Mouse (Mus musculus): Measurements from ENCODE around the gene Ppat. TPM values are rescaled to one million over a fixed set of nuclear protein-coding genes. Genes with fewer than 3 reads are reported as not detected.

The Ppat gene
- polyA plus RNA-seq, 1 experiment from 2014 or later, result 12.8 TPM

DNA sequence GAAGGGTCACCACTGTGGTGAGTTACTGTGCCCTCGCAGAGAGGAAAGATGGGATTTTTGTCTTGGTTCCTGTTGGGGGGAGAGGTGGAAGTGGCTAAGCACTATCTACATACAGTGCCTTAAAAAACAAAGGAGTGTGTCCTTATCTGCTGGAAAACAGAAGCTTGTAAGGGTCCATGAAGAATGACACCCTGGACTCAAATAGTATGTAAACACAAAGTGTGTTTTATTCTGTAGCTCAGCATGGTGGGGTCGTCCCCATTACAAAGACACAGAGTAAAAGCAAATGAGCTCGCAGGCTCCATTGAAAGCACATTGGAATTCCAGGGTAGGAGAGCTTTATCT is 45.3 kb downstream of the Ppat start:
- peak overlapping the region; percentile 70 for H3K4me3 ChIP-seq (ENCODE audit: low read depth, low read length)

DNA sequence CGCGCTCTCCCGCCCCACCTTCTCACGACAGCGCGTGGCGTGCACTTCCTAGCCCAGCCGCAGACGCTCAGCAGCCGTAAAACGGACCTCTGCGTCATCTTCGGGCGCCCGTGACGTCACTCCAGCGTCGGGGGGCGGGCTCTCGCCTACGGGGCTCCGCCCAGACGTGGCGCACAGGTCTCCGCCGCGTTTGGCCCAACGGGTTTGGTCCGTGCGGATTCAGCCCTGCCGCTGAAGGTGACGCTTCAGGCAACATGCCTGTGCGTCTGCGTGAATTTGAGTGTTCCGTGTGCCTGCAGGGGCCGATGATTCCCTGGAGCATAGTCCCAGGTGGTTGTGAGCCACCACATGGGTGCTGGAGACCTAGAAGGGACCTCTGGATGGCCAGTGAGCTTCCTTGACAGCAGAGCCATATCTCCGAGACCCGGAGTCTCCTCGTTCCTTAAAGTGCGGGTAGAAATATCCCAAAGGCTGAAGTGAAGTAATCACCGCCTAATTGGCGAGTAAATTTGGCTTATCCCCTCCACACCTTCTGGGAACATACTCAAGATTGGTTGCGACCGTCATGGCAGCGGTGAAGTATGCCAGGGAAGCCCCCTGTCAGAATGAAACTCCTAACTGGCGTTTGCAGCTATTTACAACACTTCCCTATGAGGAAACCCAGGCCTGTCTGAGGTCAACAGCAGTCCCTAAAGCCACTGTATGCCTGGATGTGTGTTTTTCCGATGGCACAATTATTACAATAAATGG is 45.8 kb downstream of the Ppat start, which contains the start of gene Aasdh:
TSS of gene Aasdh (minus strand) at position 110 of the 750 bp plus-strand sequence.
- H3K27me3 ChIP-seq (ENCODE audit: control insufficient read depth, insufficient read depth, low read length), result no peaks in the 10 kb centered on the region
- under 1% methylated on average over 47 of the region's 47 CpGs for WGBS
- peaks cover 4% of the 10 kb centered on the region; the same call in 1 of the 2 replicates for H3K4me1 ChIP-seq (ENCODE audit: control insufficient read depth, insufficient read depth, low read length)
- H3K36me3 ChIP-seq (ENCODE audit: control insufficient read depth, insufficient read depth, low read length), result no peaks in the 10 kb centered on the region
- peak within 1 kb of the TSS; percentile 85 for H3K4me2 ChIP-seq (ENCODE audit: low read depth, low read length)
- H3K9ac ChIP-seq (replicated peaks; ENCODE audit: low read depth, low read length), result peak within 1 kb of the TSS; percentile 80
- ATAC-seq (ENCODE audit: low read depth), result peak; percentile 98
- H3K4me3 ChIP-seq (ENCODE audit: low read depth, low read length), result peak within 1 kb of the TSS; percentile 70
- H3K27ac ChIP-seq (ENCODE audit: low read depth, low read length), result peak within 1 kb of the TSS; percentile 91
- H3K9me3 ChIP-seq (ENCODE audit: control insufficient read depth, low read length), result no peaks in the 10 kb centered on the region

More for the DNA sequence above, 45.3 kb downstream of the Ppat start:
- WGBS, result 37% methylated on average over 3 of the region's 3 CpGs
- Histone ChIP-seq H3K27ac (ENCODE audit: low read depth, low read length) (peak overlapping the region; percentile 91), H3K27me3 (ENCODE audit: control insufficient read depth, insufficient read depth, low read length) (no peaks in the 10 kb centered on the region), H3K9me3 (ENCODE audit: control insufficient read depth, low read length) (no peaks in the 10 kb centered on the region), H3K4me2 (ENCODE audit: low read depth, low read length) (peak overlapping the region; percentile 85), H3K36me3 (ENCODE audit: control insufficient read depth, insufficient read depth, low read length) (no peaks in the 10 kb centered on the region), H3K9ac (replicated peaks; ENCODE audit: low read depth, low read length) (peak overlapping the region; percentile 80), H3K4me1 (ENCODE audit: control insufficient read depth, insufficient read depth, low read length) (peaks cover 4% of the 10 kb centered on the region; the same call in 1 of the 2 replicates)
- no peak for ATAC-seq (ENCODE audit: low read depth)

DNA sequence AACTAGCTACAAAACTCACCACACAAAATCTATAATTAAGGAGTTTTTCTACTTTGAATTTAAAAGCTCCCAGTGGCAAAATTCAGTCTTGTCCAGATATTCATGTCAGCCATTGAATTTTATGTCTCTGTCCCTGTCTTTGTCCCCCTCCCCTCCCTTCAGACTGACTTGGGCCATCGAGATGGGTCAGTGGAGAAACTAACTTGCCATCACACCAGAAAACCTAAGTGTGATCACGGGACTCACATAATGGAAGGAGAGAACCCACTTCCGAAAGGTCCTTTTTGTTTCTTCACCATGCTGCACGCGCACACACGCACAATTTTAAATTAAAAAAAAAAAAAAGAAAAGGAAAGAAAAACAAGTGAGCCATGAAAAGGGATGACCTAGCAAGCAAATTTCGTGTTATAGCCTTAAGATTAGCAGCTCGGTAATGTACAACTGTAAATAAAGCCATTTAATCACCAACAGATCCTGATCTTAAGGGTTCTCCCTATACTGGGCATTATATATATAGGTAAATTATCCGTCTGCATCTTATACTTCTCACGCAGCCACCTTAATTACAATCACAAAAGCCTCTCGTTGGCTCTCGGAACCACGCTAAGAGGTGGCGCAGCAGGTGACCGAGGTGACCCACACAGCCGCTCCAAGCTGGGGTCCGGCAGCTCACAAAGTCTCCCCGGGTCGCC is 46.5 kb downstream of the Ppat start:
- Histone ChIP-seq H3K36me3 (ENCODE audit: control insufficient read depth, insufficient read depth, low read length) (no peaks in the 10 kb centered on the region), H3K9ac (replicated peaks; ENCODE audit: low read depth, low read length) (peak overlapping the region; percentile 80)
- ATAC-seq (ENCODE audit: low read depth), result peak; percentile 57

DNA sequence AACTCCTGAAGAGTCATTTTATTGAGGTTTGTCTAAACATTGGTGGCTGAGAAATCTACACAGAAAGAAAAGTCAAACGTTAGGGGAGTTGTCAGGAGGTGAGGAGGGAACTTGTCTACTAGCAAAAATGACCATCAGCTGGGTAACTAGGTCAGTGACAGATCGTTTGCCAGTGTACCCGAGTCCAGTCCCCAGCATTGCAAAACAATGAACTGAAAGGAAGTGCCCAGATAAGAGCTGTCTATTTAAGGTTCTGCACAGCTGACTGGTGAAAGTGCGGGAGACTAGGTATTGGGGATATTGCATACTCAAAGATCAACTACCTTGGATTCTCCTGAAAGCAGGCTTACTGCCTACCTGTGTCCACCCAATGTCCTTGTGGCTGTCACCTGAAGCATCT is 49.2 kb downstream of the Ppat start:
- 85% methylated on average over 4 of the region's 4 CpGs for WGBS
- Histone ChIP-seq H3K27me3 (ENCODE audit: control insufficient read depth, insufficient read depth, low read length) (no peaks in the 10 kb centered on the region), H3K4me2 (ENCODE audit: low read depth, low read length) (no peak overlapping the region), H3K9ac (replicated peaks; ENCODE audit: low read depth, low read length) (no peak overlapping the region), H3K27ac (ENCODE audit: low read depth, low read length) (no peak overlapping the region), H3K4me1 (ENCODE audit: control insufficient read depth, insufficient read depth, low read length) (peaks cover 4% of the 10 kb centered on the region; the same call in 1 of the 2 replicates), H3K36me3 (ENCODE audit: control insufficient read depth, insufficient read depth, low read length) (no peaks in the 10 kb centered on the region), H3K9me3 (ENCODE audit: control insufficient read depth, low read length) (no peaks in the 10 kb centered on the region), H3K4me3 (ENCODE audit: low read depth, low read length) (no peak overlapping the region)
- no peak for ATAC-seq (ENCODE audit: low read depth)

More for the DNA sequence above, 46.5 kb downstream of the Ppat start:
- 1% methylated on average over 19 of the region's 19 CpGs for WGBS
- peak overlapping the region; percentile 50 for H3K4me2 ChIP-seq (ENCODE audit: low read depth, low read length)
- H3K9me3 ChIP-seq (ENCODE audit: control insufficient read depth, low read length), result no peaks in the 10 kb centered on the region
- peaks cover 4% of the 10 kb centered on the region; the same call in 1 of the 2 replicates for H3K4me1 ChIP-seq (ENCODE audit: control insufficient read depth, insufficient read depth, low read length)
- H3K4me3 ChIP-seq (ENCODE audit: low read depth, low read length), result peak overlapping the region; percentile 70
- no peaks in the 10 kb centered on the region for H3K27me3 ChIP-seq (ENCODE audit: control insufficient read depth, insufficient read depth, low read length)
- H3K27ac ChIP-seq (ENCODE audit: low read depth, low read length), result peak overlapping the region; percentile 91

DNA sequence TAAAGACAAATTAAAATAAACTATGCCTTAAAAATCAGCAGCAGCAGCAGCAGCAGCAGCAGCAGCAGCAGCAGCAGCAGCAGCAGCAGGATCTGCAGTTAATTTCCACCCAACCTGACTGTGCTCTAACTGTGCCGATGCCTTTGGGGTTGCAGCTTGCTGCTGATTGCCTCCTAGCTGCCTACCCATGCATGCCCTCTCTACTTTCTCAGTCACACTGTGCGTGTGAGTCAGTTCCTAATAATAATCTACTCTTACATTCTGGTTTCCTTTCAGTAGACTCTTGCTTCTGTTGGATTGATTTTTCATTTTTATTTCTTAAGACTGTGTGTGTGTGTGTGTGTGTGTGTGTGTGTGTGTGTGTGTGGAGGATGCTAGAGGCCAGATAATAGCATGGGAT is 58.3 kb downstream of the Ppat start:
- H3K4me1 ChIP-seq (ENCODE audit: control insufficient read depth, insufficient read depth, low read length), result no peaks in the 10 kb centered on the region
- H3K27me3 ChIP-seq (ENCODE audit: control insufficient read depth, insufficient read depth, low read length), result no peaks in the 10 kb centered on the region
- H3K4me3 ChIP-seq (ENCODE audit: low read depth, low read length), result no peak overlapping the region
- ATAC-seq (ENCODE audit: low read depth), result no peak
- H3K4me2 ChIP-seq (ENCODE audit: low read depth, low read length), result no peak overlapping the region
- no peak overlapping the region for H3K27ac ChIP-seq (ENCODE audit: low read depth, low read length)
- peaks cover 27% of the 10 kb centered on the region for H3K36me3 ChIP-seq (ENCODE audit: control insufficient read depth, insufficient read depth, low read length)
- H3K9me3 ChIP-seq (ENCODE audit: control insufficient read depth, low read length), result no peaks in the 10 kb centered on the region
- WGBS, result 83% methylated on average over 2 of the region's 2 CpGs
- H3K9ac ChIP-seq (replicated peaks; ENCODE audit: low read depth, low read length), result no peak overlapping the region

DNA sequence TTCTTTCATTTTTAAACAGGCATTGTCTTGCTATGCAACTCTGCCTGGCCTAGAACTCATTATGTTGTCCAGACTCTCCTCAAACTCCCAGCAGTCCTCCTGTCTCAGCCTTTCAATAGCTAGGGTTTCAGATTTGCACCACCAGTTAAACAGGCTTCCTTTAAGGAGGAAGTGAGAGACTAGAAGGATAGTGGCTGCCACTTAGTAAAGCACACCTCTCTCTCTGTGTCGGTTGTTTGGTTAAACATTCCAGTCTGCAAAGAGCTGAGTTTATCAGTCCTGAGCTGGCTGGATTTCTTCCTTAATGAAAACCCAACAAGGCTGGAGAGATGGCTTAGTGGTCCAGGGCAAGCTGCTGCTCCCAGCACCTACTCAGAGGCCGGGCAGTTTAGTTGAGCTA is 58.8 kb downstream of the Ppat start:
- no peak for ATAC-seq (ENCODE audit: low read depth)
- Histone ChIP-seq H3K36me3 (ENCODE audit: control insufficient read depth, insufficient read depth, low read length) (peaks cover 27% of the 10 kb centered on the region), H3K27me3 (ENCODE audit: control insufficient read depth, insufficient read depth, low read length) (no peaks in the 10 kb centered on the region), H3K9me3 (ENCODE audit: control insufficient read depth, low read length) (no peaks in the 10 kb centered on the region), H3K4me2 (ENCODE audit: low read depth, low read length) (no peak overlapping the region), H3K9ac (replicated peaks; ENCODE audit: low read depth, low read length) (no peak overlapping the region), H3K4me3 (ENCODE audit: low read depth, low read length) (no peak overlapping the region), H3K4me1 (ENCODE audit: control insufficient read depth, insufficient read depth, low read length) (no peaks in the 10 kb centered on the region), H3K27ac (ENCODE audit: low read depth, low read length) (no peak overlapping the region)
- WGBS, result 90% methylated on average over 2 of the region's 2 CpGs

DNA sequence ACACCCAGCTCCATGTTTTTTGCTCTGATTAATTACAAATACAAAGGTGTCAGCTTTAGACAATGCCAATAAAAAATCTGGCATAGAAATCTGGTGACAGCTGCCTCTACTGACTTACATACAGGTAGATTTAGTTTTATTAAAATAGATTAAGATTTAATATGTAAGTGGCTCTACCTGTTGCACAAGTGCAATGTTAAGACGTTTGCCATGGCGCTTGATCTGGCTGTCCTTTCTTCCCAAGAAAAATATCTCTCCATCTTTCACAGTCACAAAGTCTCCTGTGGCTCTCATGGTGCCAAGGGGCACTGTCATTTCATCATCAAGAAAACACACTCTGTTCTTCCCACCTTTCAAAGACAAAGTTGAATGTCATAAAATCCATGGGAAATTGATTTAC is 64.4 kb downstream of the Ppat start:
- WGBS, result 96% methylated on average over 2 of the region's 2 CpGs
- H3K36me3 ChIP-seq (ENCODE audit: control insufficient read depth, insufficient read depth, low read length), result peaks cover 25% of the 10 kb centered on the region

DNA sequence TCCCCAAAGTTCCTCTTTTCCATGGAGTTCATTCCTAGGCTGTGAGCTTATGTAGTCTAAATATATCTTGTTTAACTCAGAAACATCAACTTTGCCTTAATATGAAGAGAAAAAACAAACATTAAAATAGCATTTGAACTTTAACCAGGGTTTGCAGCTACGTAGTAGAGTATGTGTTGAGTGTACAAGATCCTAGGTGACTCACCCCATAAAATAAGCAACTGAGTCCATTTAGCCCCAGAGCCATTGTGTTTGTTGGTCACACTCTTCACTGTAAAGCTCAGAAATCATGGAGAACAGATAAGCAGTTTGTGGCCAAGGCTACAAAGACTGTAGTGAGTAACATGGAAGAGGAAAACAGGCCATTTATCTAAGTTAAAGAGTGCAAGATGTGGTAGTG is 67.3 kb downstream of the Ppat start:
- Histone ChIP-seq H3K27ac (ENCODE audit: low read depth, low read length) (no peak overlapping the region), H3K36me3 (ENCODE audit: control insufficient read depth, insufficient read depth, low read length) (peaks cover 14% of the 10 kb centered on the region), H3K27me3 (ENCODE audit: control insufficient read depth, insufficient read depth, low read length) (no peaks in the 10 kb centered on the region), H3K4me1 (ENCODE audit: control insufficient read depth, insufficient read depth, low read length) (no peaks in the 10 kb centered on the region), H3K4me3 (ENCODE audit: low read depth, low read length) (no peak overlapping the region), H3K9ac (replicated peaks; ENCODE audit: low read depth, low read length) (no peak overlapping the region), H3K4me2 (ENCODE audit: low read depth, low read length) (no peak overlapping the region), H3K9me3 (ENCODE audit: control insufficient read depth, low read length) (no peaks in the 10 kb centered on the region)
- no peak for ATAC-seq (ENCODE audit: low read depth)
- 100% methylated on average over 1 of the region's 1 CpGs for WGBS

More for the DNA sequence above, 64.4 kb downstream of the Ppat start:
- Histone ChIP-seq H3K4me3 (ENCODE audit: low read depth, low read length) (no peak overlapping the region), H3K9ac (replicated peaks; ENCODE audit: low read depth, low read length) (no peak overlapping the region), H3K27ac (ENCODE audit: low read depth, low read length) (no peak overlapping the region), H3K9me3 (ENCODE audit: control insufficient read depth, low read length) (no peaks in the 10 kb centered on the region), H3K4me1 (ENCODE audit: control insufficient read depth, insufficient read depth, low read length) (no peaks in the 10 kb centered on the region), H3K4me2 (ENCODE audit: low read depth, low read length) (no peak overlapping the region), H3K27me3 (ENCODE audit: control insufficient read depth, insufficient read depth, low read length) (no peaks in the 10 kb centered on the region)
- ATAC-seq (ENCODE audit: low read depth), result no peak

DNA sequence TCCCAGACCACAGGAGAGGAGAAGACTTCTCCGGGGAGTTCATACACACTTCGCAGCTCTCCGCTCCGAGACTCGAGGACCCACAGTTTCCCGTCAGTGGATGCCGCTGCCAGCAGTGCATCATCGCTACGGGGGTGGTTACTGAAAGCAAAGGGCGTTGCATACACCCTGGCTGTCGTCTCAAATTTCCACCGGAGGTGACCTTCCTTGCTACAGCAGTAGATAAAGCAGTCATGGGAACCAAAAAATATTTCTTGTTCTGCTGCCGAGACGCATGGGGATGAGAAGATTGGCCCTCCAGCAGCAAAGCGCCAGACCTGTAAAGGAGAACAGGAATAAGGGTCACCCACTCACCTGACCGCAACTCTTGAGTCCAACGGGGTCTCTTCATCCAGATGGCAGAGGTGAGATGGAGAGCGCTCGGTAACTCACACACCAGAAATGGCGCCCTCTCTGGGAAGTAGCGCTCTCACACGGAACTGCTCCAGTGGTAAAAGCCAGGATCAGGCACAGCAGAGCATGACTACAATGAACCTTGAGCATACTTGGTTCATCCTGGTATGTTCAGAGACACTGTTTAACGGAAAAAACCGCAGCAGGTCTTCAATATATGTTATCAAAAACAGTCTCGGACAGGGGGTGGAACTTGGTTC is 75.1 kb downstream of the Ppat start:
- H3K36me3 ChIP-seq (ENCODE audit: control insufficient read depth, insufficient read depth, low read length), result peaks cover 25% of the 10 kb centered on the region
- H3K27ac ChIP-seq (ENCODE audit: low read depth, low read length), result no peak overlapping the region
- ATAC-seq (ENCODE audit: low read depth), result no peak
- no peak overlapping the region for H3K9ac ChIP-seq (replicated peaks; ENCODE audit: low read depth, low read length)
- 91% methylated on average over 25 of the region's 25 CpGs for WGBS
- no peaks in the 10 kb centered on the region for H3K9me3 ChIP-seq (ENCODE audit: control insufficient read depth, low read length)
- H3K27me3 ChIP-seq (ENCODE audit: control insufficient read depth, insufficient read depth, low read length), result no peaks in the 10 kb centered on the region
- H3K4me2 ChIP-seq (ENCODE audit: low read depth, low read length), result no peak overlapping the region
- H3K4me3 ChIP-seq (ENCODE audit: low read depth, low read length), result no peak overlapping the region
- H3K4me1 ChIP-seq (ENCODE audit: control insufficient read depth, insufficient read depth, low read length), result no peaks in the 10 kb centered on the region

Data from neural tube, embryonic 14.5 days (tissue).